Mouse (Mus musculus): Measurements from ENCODE around the gene Sv2b.
"Not testable (repeated sequence)": the region's sequence is repeated elsewhere in the genome, so short reads cannot be mapped to it uniquely, and the experiment has no call there.

Sv2b gene

DNA sequence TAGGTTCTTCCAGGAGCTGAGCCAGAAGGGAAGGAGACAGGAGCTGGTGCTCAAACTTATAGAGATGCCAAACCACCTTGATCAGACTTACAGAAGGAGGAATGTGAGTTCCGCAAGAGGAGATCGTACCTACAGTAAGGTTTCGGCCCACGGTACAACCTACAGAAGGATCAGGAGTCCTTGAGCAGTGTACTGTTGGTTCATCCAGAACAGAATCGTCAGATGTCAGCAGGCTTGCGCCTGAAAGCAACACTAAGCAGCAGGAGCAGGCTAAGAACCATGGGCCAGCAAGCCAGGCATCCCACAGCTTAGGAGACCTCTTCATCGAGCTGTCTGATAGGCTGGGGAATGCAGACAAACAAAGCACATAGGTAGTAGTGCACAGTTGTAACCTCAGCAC lies 92.9 kb downstream of the Sv2b start:
- no peak for DNase-seq (ENCODE audit: low read depth, low spot score)

GRCm38 (mm10) chr7:75209221-75209641 lies 99.8 kb downstream of the Sv2b start:
- DNase-seq (ENCODE audit: low read depth, low spot score) = no peak

- no peak for DNase-seq (ENCODE audit: low read depth, low spot score)
These were observed 101.0 kb downstream of the Sv2b start for GRCm38 (mm10) chr7:75207965-75208644.

- no peak for DNase-seq (ENCODE audit: low read depth, low spot score)
These were observed 102.4 kb downstream of the Sv2b start for GRCm38 (mm10) chr7:75206671-75207070.

DNA sequence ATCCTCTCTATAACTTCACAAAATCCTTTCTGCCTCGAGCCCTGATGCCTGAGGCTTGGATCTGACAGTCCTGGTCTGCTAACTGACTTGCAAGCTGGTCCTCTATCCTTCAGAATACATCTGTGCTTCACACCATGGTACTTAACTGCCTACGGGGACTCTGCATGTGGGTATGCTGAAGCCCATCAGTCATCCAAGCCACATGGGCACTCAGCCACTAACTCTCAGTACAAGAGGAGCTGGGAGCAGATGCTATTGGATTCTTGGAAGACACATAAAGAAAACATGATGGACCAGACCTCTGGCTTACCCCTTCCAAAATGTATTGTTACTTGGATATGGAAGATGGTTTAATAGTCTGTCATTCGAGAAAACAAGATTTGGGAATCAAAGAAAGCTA lies 103.7 kb downstream of the Sv2b start:
- DNase-seq (ENCODE audit: low read depth, low spot score) = no peak

GRCm38 (mm10) chr7:75194919-75195230 lies 114.2 kb downstream of the Sv2b start:
- not testable (repeated sequence) for DNase-seq (ENCODE audit: low read depth, low spot score)

GRCm38 (mm10) chr7:75194158-75194918 lies 114.7 kb downstream of the Sv2b start:
- DNase-seq (ENCODE audit: low read depth, low spot score) = no peak

DNA sequence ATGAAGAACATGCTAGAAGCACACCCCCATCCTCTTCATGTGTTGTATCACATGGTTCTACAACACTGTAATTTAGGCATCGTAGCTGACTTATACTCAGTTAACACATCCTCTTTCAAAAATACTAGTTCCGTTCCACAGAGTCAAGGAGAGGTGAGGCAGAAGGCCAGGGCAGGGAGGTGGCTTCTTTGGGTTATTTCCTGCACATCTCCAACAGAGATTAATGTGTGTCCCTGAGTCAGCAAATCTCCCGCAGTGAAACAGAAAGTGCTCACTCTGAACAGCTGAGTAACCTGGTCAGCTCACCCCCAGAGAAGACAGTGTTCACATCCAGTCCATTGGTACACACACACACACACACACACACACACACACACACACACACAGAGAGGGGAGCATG lies 118.9 kb downstream of the Sv2b start:
- no peak for DNase-seq (ENCODE audit: low read depth, low spot score)

DNA sequence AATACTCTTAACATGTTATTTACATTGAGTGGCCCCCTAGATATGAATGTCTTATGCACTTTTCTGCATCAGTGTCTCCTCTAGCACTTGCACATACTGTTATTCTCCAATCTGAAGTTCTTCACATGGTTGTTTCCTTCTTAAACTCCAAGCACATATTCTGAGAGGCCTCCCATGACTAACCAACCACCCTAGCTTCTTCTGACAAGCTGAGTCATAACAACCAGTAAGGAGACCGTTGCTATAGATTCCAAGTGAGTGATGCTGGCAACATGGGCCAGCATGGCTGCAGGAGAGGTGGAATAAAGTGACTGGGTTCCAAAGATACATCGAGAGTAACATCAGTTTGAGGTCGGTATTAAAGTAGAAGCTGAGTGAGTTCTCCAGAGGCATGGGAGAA lies 134.0 kb downstream of the Sv2b start:
- DNase-seq (ENCODE audit: low read depth, low spot score) = no peak

DNA sequence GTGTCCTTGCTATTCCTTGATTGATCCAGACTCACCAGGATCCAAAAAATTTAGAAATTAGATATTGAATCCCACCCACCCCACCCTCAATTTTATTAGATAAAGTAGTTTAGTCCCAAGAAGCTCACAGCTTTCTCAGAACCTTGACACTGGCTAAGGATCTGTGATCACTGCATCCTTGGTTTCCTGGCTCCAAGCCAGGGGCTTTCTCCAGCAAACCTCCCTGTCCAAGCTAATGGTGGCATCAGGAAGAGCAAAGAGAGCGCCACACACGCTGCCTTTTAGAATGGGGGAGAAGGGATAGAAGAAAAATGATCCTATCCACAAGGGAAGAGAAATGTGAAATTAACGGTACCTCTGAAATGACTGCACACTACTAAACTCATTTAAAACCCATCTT lies 141.6 kb downstream of the Sv2b start:
- DNase-seq (ENCODE audit: low read depth, low spot score) = no peak

- no peak for DNase-seq (ENCODE audit: low read depth, low spot score)
These were observed 161.9 kb downstream of the Sv2b start for GRCm38 (mm10) chr7:75147174-75147573.

GRCm38 (mm10) chr7:75142800-75143199 lies 166.3 kb downstream of the Sv2b start:
- no peak for DNase-seq (ENCODE audit: low read depth, low spot score)

DNA sequence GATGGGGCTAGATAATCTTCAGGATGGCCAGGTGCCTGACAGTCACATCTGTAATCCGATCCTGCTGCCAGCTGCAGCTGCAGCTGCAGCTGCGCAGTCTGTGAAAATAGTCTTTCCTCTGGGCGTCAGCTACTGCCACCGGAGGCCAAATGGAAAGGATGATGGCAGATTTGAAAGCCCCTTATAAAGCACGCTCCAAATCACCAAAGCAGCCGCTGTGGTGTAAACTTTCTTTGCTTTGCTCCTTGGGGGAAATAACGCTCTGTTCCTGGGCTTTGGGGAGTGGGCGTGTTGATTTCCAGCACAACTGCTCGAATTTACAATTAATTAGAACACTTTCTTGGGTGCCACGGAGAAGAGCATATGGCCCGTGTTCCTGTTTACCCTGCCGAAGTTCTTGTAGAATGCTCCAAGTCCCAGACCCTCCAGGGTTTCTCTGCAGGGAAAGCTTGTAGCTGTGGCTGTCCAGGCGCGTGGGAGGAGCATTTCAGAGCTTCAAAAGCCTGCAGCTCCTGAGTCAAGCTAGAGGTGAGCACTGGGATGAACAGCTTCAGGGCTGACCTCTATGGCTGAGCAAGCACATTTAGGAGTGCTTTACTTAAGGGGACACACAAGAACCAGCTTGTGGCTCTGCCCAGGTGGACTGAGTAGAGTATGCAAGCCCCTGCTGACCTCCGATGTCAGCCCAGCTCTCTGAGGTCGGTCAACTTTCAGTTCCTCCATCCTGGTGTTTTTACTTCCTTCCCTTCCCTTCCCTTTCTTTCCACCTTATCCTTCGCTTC lies 167.0 kb downstream of the Sv2b start:
- no peak for DNase-seq (ENCODE audit: low read depth, low spot score)

- DNase-seq (ENCODE audit: low read depth, low spot score) = no peak
These were observed 169.8 kb downstream of the Sv2b start for GRCm38 (mm10) chr7:75139306-75139705.

DNA sequence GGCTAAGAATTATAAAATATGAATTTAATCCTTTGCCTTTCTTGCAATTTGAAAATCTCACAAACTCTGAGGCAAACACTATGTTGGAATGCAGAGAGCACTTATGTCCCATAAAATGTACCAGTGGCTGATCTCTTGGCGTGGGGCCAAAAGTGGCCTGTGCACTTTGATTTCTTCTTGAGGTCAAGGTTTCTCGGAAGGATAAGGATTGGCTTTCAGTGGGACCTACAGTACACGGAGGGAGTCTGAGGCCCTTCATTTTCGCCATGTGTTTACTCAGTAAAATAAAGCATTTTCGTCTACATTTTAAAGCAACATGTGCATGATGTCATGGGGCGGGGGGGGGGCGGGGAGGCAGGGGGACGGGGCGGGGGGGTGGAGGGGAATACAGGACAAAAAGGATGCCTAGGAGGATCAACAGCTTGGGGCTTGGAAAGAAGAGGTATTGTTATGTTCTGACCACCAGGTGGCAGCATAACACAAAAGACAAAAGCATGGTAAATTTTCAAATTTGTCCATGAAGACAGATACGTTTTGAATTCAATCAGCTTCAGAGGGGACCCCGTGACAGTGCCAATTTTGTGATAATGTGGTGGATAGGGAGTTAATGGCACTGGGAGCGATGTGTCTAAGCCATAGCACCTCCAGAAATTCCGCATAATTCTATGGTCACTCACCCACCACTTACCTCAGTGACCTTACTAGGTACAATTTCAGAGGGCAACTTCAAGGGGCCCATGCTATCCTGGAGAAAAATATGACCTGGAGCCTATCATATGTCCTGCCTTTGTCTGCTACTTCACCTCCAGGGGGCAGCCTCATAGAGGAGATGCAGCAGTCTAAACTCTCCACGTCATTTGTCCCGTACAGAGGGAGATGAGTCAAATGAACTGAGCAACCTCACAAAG lies 174.1 kb downstream of the Sv2b start:
- DNase-seq (ENCODE audit: low read depth, low spot score) = peak; percentile 61

- DNase-seq (ENCODE audit: low read depth, low spot score) = peak; percentile 73
These were observed 181.0 kb downstream of the Sv2b start for GRCm38 (mm10) chr7:75128036-75128435.

- DNase-seq (ENCODE audit: low read depth, low spot score) = no peak
These were observed 185.0 kb downstream of the Sv2b start for GRCm38 (mm10) chr7:75124067-75124466.

- peak; percentile 74 for DNase-seq (ENCODE audit: low read depth, low spot score)
These were observed 190.9 kb downstream of the Sv2b start for GRCm38 (mm10) chr7:75118022-75118673.

DNA sequence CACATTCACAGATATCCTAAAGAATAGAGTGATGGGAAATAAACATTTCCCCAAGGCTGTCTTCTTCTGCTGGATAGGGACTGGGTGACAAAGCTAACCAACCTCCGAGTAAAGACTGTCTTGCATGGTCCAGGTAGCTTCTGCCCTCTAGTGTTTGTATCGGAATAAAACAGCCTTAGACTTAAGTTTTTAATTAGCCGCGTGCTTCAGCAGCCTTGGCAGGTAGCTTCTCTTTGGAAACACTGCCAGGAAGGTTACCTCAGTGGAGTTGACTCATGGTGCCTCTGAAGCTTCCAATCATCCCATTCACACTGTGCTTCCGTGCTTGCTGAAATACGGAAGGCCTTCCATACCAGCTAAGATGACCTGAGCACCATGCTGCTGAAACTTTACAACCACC lies 198.4 kb downstream of the Sv2b start:
- peak; percentile 62 for DNase-seq (ENCODE audit: low read depth, low spot score)

- DNase-seq (ENCODE audit: low read depth, low spot score) = peak; percentile 45
These were observed 201.6 kb downstream of the Sv2b start for GRCm38 (mm10) chr7:75107441-75107840.

DNA sequence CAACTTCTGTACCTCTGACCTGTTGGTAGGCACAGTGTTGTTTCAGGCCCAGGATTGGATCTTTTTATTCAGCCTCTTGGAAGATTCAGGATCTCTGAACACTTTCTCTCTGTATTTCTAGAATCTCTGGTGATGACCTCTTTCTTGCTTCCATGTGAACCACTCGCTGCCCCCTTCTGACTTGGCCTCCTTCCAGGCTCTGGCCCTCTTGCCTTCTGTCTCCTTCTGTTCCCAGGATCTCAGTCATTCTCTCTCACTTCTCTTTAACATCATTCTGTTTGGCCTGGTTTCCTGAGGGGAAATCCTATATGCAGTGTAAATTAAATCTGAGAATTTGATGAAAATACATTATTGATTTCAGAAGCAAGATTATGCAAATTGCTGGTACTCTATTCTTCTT lies 205.2 kb downstream of the Sv2b start:
- no peak for DNase-seq (ENCODE audit: low read depth, low spot score)
